Mouse (Mus musculus): ENCODE data around the gene Pkp3.
A peak's percentile ranks its signal among the peaks of the same experiment; 100 is the strongest.

Pkp3 gene

DNA sequence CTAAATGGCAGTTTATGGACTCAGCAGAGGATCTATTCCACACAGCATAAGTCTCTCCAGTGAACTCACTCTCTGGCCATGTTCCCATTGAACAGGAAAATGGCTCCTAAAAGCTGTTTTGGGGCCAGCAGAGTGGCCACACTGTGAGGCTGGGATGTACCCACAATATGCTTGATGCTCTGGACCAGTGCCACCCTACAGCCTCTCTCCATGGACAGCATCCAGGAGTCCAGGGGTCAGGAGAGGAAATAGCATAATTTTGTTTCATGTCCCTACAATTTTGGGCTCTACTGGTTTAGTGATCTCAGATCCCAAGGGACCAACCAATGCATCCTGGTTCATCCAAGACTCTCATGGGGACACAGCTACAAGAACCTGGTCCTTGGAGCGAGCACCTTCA, 20.5 kb upstream of the Pkp3 start:
- DNase-seq (ENCODE audit: low spot score in 2 of 2), result no peak

GRCm38 (mm10) chr7:141058601-141059341, 19.2 kb upstream of the Pkp3 start:
- DNase-seq (ENCODE audit: low spot score in 2 of 2), result no peak

DNA sequence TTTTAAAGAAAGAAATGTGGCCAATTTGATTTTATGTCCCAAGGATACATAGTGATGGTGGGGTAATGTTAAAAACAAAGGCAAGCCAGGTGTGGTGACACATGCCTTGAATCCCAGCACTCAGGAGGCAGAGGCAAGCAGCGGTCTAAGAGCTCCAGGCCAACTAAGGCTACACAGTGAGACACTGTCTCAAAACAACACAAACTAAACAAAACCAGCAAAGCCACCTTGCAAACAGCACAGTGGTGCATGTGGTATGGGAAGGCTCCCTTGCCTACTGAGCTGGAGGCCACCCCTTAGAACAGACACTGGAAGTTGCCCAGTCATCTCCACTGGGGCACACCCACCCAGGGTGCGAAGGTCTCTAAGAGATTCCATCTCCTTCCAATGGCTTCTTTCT, 18.1 kb upstream of the Pkp3 start:
- no peak for DNase-seq (ENCODE audit: low spot score in 2 of 2)

DNA sequence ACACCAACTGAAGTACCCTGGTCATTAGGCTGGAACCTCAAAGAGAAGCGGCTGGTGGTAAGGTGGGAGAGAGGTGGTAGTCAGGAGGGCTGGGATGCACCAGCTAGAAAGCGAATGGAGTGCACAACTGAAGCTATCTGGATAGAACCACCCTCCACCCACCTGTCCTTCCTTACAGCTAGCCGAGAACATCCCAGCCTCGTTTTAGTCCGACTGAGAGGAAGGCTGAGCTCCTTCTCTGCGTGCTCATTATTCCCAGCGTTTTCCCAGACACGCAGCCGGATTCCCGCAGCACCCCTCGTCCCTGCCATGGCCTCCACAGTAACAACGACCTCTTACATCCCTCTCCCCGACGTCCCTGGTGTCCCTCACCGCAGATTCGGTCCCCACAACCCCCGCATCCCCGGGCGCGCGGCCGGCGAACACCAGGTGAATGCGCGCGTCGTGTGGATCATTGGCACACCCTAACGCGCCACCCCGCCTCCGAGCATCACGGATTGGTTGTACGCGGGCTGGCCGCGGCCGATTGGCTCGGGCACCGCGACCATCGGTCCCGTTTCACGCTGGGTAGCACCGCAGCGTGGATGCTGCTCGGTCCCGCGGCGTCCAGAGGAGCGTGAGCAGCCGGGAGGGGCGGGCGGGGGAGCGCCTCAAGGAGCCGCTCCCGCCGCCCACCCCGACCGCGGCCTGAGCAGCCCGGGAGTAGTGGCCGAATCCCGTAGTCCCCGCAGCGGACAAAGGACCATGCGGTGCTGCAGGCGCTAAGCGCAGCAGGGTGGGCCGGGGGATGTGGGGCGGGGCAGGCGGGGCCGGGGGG, 17.4 kb upstream of the Pkp3 start, which contains the start of gene B4galnt4:
TSS of gene B4galnt4 (plus strand) at position 679 of the 817 bp plus-strand sequence.
- peak; percentile 92 to 95 for DNase-seq (ENCODE audit: low spot score in 2 of 2)

DNA sequence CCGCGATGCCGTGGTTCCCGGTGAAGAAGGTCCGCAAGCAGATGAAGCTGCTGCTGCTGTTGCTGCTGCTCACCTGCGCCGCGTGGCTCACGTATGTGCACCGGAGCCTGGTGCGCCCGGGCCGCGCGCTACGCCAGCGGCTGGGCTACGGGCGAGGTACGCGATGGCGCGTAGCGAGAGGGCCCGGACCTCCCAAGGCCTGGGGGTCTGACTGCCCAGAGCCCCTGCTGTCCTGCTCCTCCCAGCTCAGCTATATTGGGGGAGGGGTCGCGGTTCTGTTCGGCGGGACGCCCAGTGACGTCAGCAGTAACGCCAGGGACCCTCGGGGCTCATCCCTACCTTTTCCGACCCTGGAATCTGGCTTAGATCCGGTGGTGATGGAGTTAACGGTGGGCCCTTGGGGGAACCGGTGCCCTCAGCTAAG, 16.7 kb upstream of the Pkp3 start:
- DNase-seq (ENCODE audit: low spot score in 2 of 2), result no peak

- DNase-seq (ENCODE audit: low spot score in 2 of 2), result peak in 1 of 2 experiments; percentile 42
Measured at GRCm38 (mm10) chr7:141062525-141062924, 15.5 kb upstream of the Pkp3 start.

- peak in 1 of 2 experiments; percentile 47 for DNase-seq (ENCODE audit: low spot score in 2 of 2)
Measured at GRCm38 (mm10) chr7:141063353-141063752, 14.7 kb upstream of the Pkp3 start.

GRCm38 (mm10) chr7:141064175-141064574, 13.8 kb upstream of the Pkp3 start:
- no peak for DNase-seq (ENCODE audit: low spot score in 2 of 2)

- no peak for DNase-seq (ENCODE audit: low spot score in 2 of 2)
Measured at GRCm38 (mm10) chr7:141064576-141064975, 13.4 kb upstream of the Pkp3 start.

DNA sequence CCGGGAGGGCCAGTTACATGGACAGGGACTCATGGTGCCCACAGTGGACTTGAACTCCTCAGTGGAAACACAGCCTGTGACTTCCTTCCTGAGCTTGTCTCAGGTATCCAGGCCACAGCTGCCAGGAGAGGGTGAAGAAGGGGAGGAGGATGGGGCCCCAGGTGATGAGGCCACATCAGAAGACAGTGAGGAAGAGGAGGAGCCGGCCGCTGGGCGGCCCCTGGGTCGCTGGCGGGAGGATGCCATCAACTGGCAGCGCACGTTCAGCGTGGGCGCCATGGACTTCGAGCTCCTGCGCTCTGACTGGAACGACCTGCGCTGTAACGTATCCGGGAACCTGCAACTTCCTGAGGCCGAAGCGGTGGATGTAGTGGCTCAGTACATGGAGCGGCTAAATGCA, 9.7 kb upstream of the Pkp3 start:
- DNase-seq (ENCODE audit: low spot score in 2 of 2), result no peak

- DNase-seq (ENCODE audit: low spot score in 2 of 2), result peak; percentile 78 to 82
Measured at GRCm38 (mm10) chr7:141070058-141070862, 7.8 kb upstream of the Pkp3 start.

GRCm38 (mm10) chr7:141072017-141072745, 5.8 kb upstream of the Pkp3 start:
- DNase-seq (ENCODE audit: low spot score in 2 of 2), result no peak

GRCm38 (mm10) chr7:141073782-141074181, 4.2 kb upstream of the Pkp3 start:
- DNase-seq (ENCODE audit: low spot score in 2 of 2), result peak in 1 of 2 experiments; percentile 39

- DNase-seq (ENCODE audit: low spot score in 2 of 2), result no peak
Measured at GRCm38 (mm10) chr7:141078876-141079275, 858 bp downstream of the Pkp3 start.

DNA sequence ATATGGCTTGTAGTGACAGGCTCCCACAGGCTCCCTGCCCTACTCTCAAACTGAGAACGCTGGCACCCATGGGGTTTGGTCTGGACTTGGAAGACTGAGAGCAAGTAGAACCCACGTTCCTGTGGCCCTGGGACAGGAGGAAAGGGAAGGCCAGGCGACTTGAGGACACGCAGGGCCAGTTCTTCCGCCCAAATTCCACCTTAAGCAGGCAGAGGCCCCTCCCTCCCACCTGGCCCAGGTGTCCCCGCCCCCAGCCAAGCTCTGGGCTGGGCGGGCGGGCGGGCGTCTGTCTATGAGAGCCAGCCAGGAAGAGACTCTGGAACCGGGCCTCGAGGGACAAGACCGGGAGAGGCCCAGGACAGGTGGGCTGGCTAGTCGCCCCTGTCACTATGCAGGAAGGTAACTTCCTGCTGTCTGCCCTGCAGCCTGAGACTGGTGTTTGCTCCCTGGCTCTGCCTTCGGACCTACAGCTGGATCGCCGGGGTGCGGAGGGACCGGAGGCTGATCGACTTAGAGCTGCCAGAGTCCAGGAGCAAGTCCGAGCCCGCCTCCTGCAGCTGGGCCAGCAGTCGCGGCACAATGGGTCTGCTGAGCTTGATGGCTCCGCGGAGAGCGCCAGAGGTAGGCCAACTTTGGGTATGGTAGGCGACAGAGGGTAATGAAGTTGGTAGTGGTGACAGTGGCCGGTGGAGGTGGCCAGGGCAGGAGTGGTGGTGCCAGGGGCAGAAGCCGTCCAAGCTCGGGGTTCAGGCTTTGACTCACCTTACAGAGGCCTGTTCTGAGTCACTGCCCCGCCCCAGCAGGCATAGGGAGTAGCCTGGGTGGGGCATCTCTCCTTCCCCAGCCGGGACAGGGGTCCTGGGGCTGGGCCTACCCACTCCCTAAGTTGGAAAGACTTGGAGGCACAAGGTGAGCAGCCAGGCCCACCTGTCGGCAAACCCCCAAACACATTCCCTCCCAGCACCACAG, 1.7 kb downstream of the Pkp3 start:
- no peak for DNase-seq (ENCODE audit: low spot score in 2 of 2)

- DNase-seq (ENCODE audit: low spot score in 2 of 2), result no peak
Measured at GRCm38 (mm10) chr7:141087894-141088293, 9.9 kb downstream of the Pkp3 start.

- DNase-seq (ENCODE audit: low spot score in 2 of 2), result no peak
Measured at GRCm38 (mm10) chr7:141088473-141088872, 10.5 kb downstream of the Pkp3 start.

DNA sequence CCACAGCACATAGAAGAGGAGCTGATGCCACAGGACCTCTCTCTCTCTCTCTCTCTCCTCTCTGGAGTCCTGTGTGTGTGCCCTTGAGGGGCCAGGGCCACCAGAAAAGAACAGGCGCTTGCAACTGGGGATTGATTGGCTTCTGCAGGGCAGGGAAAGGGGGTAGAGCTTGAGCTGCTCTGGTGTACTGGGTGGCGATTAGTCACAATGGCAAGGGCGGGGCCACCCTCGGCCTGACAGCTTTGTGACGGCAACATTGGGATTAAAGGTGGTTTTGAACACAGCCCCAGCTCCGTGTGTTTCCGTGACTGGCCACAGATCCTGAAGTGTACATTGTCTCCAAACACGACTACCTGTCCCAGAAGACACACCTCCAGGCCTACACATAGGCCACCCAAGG, 12.2 kb downstream of the Pkp3 start:
- no peak for DNase-seq (ENCODE audit: low spot score in 2 of 2)

- peak; percentile 21 to 31 for DNase-seq (ENCODE audit: low spot score in 2 of 2)
Measured at GRCm38 (mm10) chr7:141092051-141092735, 14.2 kb downstream of the Pkp3 start.

- no peak for DNase-seq (ENCODE audit: low spot score in 2 of 2)
Measured at GRCm38 (mm10) chr7:141093950-141094349, 15.9 kb downstream of the Pkp3 start.

Measured in frontal cortex, postnatal 36 days (tissue).